Mouse (Mus musculus) gastrocnemius, postnatal 14 days (tissue): ENCODE measurements around the gene Nfrkb. TPM values are rescaled to one million over a fixed set of nuclear protein-coding genes. Genes with fewer than 3 reads are reported as not detected.

Experiments used
- DNase-seq: peaks from one replicate; pipeline ENCODE4 v3.0.0; 2021; ENCODE audit warnings: mixed read lengths
- intact Hi-C: fragments of 180-260 bp; cut with DNase I; formaldehyde crosslinking; loops from one replicate; pipeline ENCODE4 v1.15.1; 2025; ENCODE audit warnings: low total_unique reads
- total RNA-seq, 2 experiments: library from RNA; stranded (reverse); gene quantifications; 2 replicates each; pipeline ENCODE4 v1.2.3; 2021

The Nfrkb gene
- total RNA-seq, 2 experiments from 2014 or later, result 8.5 to 9.8 TPM

- intact Hi-C loops, result no loop called here
- DNase-seq, result no peak
Observed at GRCm38 (mm10) chr9:31405217-31405616, 19.2 kb downstream of the Nfrkb start.

- DNase-seq, result no peak
- intact Hi-C loops, result no loop called here
Observed at GRCm38 (mm10) chr9:31412165-31412564, 26.2 kb downstream of the Nfrkb start.

GRCm38 (mm10) chr9:31418821-31419220 lies 32.8 kb downstream of the Nfrkb start:
- intact Hi-C loops, result no loop called here

GRCm38 (mm10) chr9:31422143-31422542 lies 36.2 kb downstream of the Nfrkb start:
- intact Hi-C loops, result no loop called here
- DNase-seq, result no peak

More at GRCm38 (mm10) chr9:31418821-31419220, 32.8 kb downstream of the Nfrkb start:
- DNase-seq, result no peak

GRCm38 (mm10) chr9:31428971-31429370 lies 43.0 kb downstream of the Nfrkb start:
- DNase-seq, result no peak
- intact Hi-C loops, result no loop called here

- no peak for DNase-seq
- intact Hi-C loops, result no loop called here
Observed at GRCm38 (mm10) chr9:31430011-31430410, 44.0 kb downstream of the Nfrkb start.

GRCm38 (mm10) chr9:31431751-31432150 lies 45.8 kb downstream of the Nfrkb start:
- intact Hi-C loops, result no loop called here
- no peak for DNase-seq

- DNase-seq, result no peak
- intact Hi-C loops, result no loop called here
Observed at GRCm38 (mm10) chr9:31432336-31432975, 46.5 kb downstream of the Nfrkb start.

GRCm38 (mm10) chr9:31433431-31433830 lies 47.4 kb downstream of the Nfrkb start:
- intact Hi-C loops, result no loop called here
- DNase-seq, result no peak

- no peak for DNase-seq
- intact Hi-C loops, result no loop called here
Observed at GRCm38 (mm10) chr9:31435415-31435814, 49.4 kb downstream of the Nfrkb start.

- intact Hi-C loops, result no loop called here
- no peak for DNase-seq
Observed at GRCm38 (mm10) chr9:31437861-31438260, 51.9 kb downstream of the Nfrkb start.

- DNase-seq, result no peak
- intact Hi-C loops, result no loop called here
Observed at GRCm38 (mm10) chr9:31438834-31439233, 52.8 kb downstream of the Nfrkb start.

- DNase-seq, result no peak
- intact Hi-C loops, result no loop called here
Observed at GRCm38 (mm10) chr9:31439341-31439740, 53.3 kb downstream of the Nfrkb start.

GRCm38 (mm10) chr9:31440366-31440765 lies 54.4 kb downstream of the Nfrkb start:
- intact Hi-C loops, result no loop called here
- DNase-seq, result no peak

GRCm38 (mm10) chr9:31441487-31441886 lies 55.5 kb downstream of the Nfrkb start:
- intact Hi-C loops, result no loop called here
- no peak for DNase-seq

GRCm38 (mm10) chr9:31444236-31444635 lies 58.2 kb downstream of the Nfrkb start:
- no peak for DNase-seq
- intact Hi-C loops, result no loop called here

- intact Hi-C loops, result no loop called here
- no peak for DNase-seq
Observed at GRCm38 (mm10) chr9:31449145-31449772, 63.3 kb downstream of the Nfrkb start.

GRCm38 (mm10) chr9:31452166-31452565 lies 66.2 kb downstream of the Nfrkb start:
- intact Hi-C loops, result no loop called here
- DNase-seq, result no peak

GRCm38 (mm10) chr9:31454356-31454755 lies 68.4 kb downstream of the Nfrkb start:
- intact Hi-C loops, result no loop called here
- no peak for DNase-seq

- intact Hi-C loops, result no loop called here
- DNase-seq, result no peak
Observed at GRCm38 (mm10) chr9:31463190-31463589, 77.2 kb downstream of the Nfrkb start.

- intact Hi-C loops, result no loop called here
Observed at GRCm38 (mm10) chr9:31463692-31464474, 77.9 kb downstream of the Nfrkb start, which contains the start of gene Tmem45b. Gene Tmem45b (minus strand): TSS chr9:31464462.

More at GRCm38 (mm10) chr9:31463692-31464474, 77.9 kb downstream of the Nfrkb start, which contains the start of gene Tmem45b:
- no peak for DNase-seq
